Mouse (Mus musculus) activated CD4-positive, CD25-positive, alpha-beta regulatory T cell, adult 4 months (primary cell): ENCODE results near the gene Gpr45. TPM values are rescaled to one million over a fixed set of nuclear protein-coding genes. Genes with fewer than 3 reads are reported as not detected.

Source experiments
- ATAC-seq: one replicate; pipeline ENCODE4 v1.8.0; 2017
- polyA plus RNA-seq, 2 experiments: library from polyadenylated mRNA; unstranded; fragments of 100-300 nt; shearing (Covaris generic); gene quantifications; one replicate each; pipeline ENCODE4 v1.2.1; 2017

Gpr45 gene
- polyA plus RNA-seq, 2 experiments from 2014 or later, result 4.1 to 5.0 TPM

GRCm38 (mm10) chr1:43047811-43048210 lies 95.1 kb downstream of the Gpr45 start:
- no peak for ATAC-seq

GRCm38 (mm10) chr1:43051903-43052302 lies 99.2 kb downstream of the Gpr45 start:
- no peak for ATAC-seq

- no peak for ATAC-seq
These were observed 113.1 kb downstream of the Gpr45 start for GRCm38 (mm10) chr1:43065615-43066310.

GRCm38 (mm10) chr1:43066573-43066972 lies 113.9 kb downstream of the Gpr45 start:
- ATAC-seq, result no peak

- ATAC-seq, result no peak
These were observed 114.9 kb downstream of the Gpr45 start for GRCm38 (mm10) chr1:43067551-43067950.

- ATAC-seq, result no peak
These were observed 118.1 kb downstream of the Gpr45 start for GRCm38 (mm10) chr1:43070726-43071125.

- no peak for ATAC-seq
These were observed 119.4 kb downstream of the Gpr45 start for GRCm38 (mm10) chr1:43072028-43072427.

GRCm38 (mm10) chr1:43072561-43072960 lies 119.9 kb downstream of the Gpr45 start:
- ATAC-seq, result no peak

- no peak for ATAC-seq
These were observed 122.1 kb downstream of the Gpr45 start for GRCm38 (mm10) chr1:43074791-43075190.

- no peak for ATAC-seq
These were observed 125.5 kb downstream of the Gpr45 start for GRCm38 (mm10) chr1:43078124-43078523.

GRCm38 (mm10) chr1:43082946-43083345 lies 130.3 kb downstream of the Gpr45 start:
- ATAC-seq, result no peak

Other genes starting within 250 kb of the Gpr45 start
- gene Mrps9, start 101.6 kb upstream of the Gpr45 start, polyA plus RNA-seq, result 10 to 100 TPM; 88.1 to 89.6 TPM
- gene Tgfbrap1, start 145.8 kb downstream of the Gpr45 start, polyA plus RNA-seq, result 1 to 10 TPM; 4.8 to 6.5 TPM
- gene AI597479, start 145.8 kb downstream of the Gpr45 start, polyA plus RNA-seq, result 10 to 100 TPM; 16.9 to 17.2 TPM
- gene Fhl2, start 244.1 kb downstream of the Gpr45 start, polyA plus RNA-seq, result 1 to 10 TPM; 3.0 to 3.3 TPM